ENCODE assay signal across 10 mouse cellular contexts in the genomic region with DNA sequence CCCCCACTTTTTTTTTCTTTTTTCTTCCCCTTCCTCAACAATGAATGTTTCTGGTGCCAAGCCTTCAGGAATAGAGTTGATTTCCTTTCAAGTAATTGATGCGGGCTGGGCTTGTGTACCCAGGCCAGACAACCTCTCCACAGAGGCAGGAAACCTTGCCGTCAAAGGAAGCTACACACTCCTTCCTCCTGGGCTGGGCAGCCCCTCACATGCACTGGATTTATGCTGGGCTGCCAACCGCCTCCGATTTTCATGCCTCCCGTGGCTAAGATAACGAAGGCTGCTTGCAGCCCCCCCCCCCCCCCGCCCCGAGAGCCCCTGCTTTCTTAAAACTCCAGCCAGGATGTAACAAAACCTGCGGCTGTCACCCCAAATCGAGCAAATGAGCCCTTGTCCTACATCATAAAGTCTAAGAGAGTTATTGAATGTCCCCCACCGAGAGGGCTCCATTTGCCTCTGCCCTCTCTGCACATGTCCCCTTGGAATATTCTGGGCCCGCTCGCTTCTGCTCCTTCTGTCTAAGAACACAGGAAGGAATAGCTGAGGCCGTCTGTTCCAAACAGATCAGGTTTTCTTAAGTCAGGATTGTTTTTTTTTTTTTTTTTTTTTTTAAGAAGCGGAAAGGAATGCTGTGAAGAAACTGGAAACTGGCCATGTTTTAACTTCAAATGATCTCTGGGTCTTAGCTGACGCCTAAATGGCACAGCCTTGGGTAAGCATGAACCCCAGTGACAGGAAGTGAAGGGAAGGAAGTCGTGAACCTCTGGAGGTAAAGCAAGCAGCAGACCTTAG.
DNase-seq lines count a peak whose midpoint lies in the region; ATAC-seq and TF ChIP-seq lines count a peak whose summit lies in the region.
"Had no signal": no experiment of that assay in that cellular context is flagged by ENCODE, and none has a peak within 500 bp of the region (broad histone marks: within the 10 kb centered on the region; RNA-seq: fewer than 3 reads in every experiment).

No protein-coding gene starts in this region.

- no peak for DNase-seq in heart, postnatal 10 days
- peak; percentile 76 for DNase-seq in kidney, postnatal 0 days (ENCODE audit: low spot score)
- DNase-seq in retina, embryonic 14.5 days (ENCODE audit: low spot score): peak; percentile 22
- DNase-seq in cerebellum, adult 9-10 months: no peak
- DNase-seq: cerebellum, adult 2 months had no signal

- TF ChIP-seq CTCF in kidney, postnatal 0 days (IDR thresholded peaks at IDR 0.05; ENCODE audit: low read depth): no peak

- peak overlapping the region; percentile 2; the same call in 1 of the 2 replicates for H3K4me2 ChIP-seq in heart, embryonic 11.5 days
- 0 out of 2 replicates have a peak overlapping the region, but pooled peaks have one; percentile 23 for H3K4me2 ChIP-seq in midbrain, embryonic 12.5 days (replicated peaks)
- H3K4me2 ChIP-seq in midbrain, embryonic 16.5 days (ENCODE audit: low read length): no peak overlapping the region
- peak overlapping the region; percentile 23 for H3K4me2 ChIP-seq in kidney, postnatal 0 days (ENCODE audit: low read length)

- no peak overlapping the region for H3K4me3 ChIP-seq in heart, embryonic 11.5 days (ENCODE audit: low read depth, low read length)
- no peak overlapping the region for H3K4me3 ChIP-seq in midbrain, embryonic 12.5 days
- H3K4me3 ChIP-seq in midbrain, embryonic 16.5 days (ENCODE audit: low read depth, low read length): no peak overlapping the region
- no peak overlapping the region for H3K4me3 ChIP-seq in kidney, postnatal 0 days (replicated peaks; ENCODE audit: low read depth, low read length)

- H3K27me3 ChIP-seq in heart, embryonic 11.5 days (ENCODE audit: control insufficient read depth, insufficient read depth, low read length): no peaks in the 10 kb centered on the region
- H3K27me3 ChIP-seq in midbrain, embryonic 12.5 days: peaks cover 56% of the 10 kb centered on the region
- H3K27me3 ChIP-seq in midbrain, embryonic 16.5 days (ENCODE audit: control insufficient read depth, insufficient read depth, low read depth, low read length): no peaks in the 10 kb centered on the region
- 0 out of 2 replicates have a peak, but pooled peaks cover 5% of the 10 kb centered on the region for H3K27me3 ChIP-seq in kidney, postnatal 0 days (ENCODE audit: insufficient read depth, low read length)

- peaks cover 9% of the 10 kb centered on the region for H3K4me1 ChIP-seq in heart, embryonic 11.5 days (ENCODE audit: control insufficient read depth, insufficient read depth, low read length)
- H3K4me1 ChIP-seq in midbrain, embryonic 12.5 days: peaks cover 54% of the 10 kb centered on the region
- H3K4me1 ChIP-seq in midbrain, embryonic 16.5 days (ENCODE audit: control insufficient read depth, insufficient read depth, low read length): peaks cover 15% of the 10 kb centered on the region; the same call in 1 of the 2 replicates
- H3K4me1 ChIP-seq in kidney, postnatal 0 days (replicated peaks; ENCODE audit: insufficient read depth, low read length): no peaks in the 10 kb centered on the region

- H3K9me3 ChIP-seq in heart, embryonic 11.5 days (replicated peaks; ENCODE audit: control insufficient read depth, low read length): no peaks in the 10 kb centered on the region
- H3K9me3 ChIP-seq in midbrain, embryonic 12.5 days: no peaks in the 10 kb centered on the region
- H3K9me3 ChIP-seq in midbrain, embryonic 16.5 days (replicated peaks; ENCODE audit: control insufficient read depth, low read length, poor library complexity, severe bottlenecking): no peaks in the 10 kb centered on the region
- H3K9me3 ChIP-seq in kidney, postnatal 0 days (replicated peaks; ENCODE audit: low read length): no peaks in the 10 kb centered on the region

- intact Hi-C loops in heart, postnatal 10 days (cut with DNase I): no loop called here

- no peak overlapping the region for H3K9ac ChIP-seq in heart, embryonic 11.5 days (ENCODE audit: low read depth, low read length)
- H3K9ac ChIP-seq in midbrain, embryonic 12.5 days (replicated peaks): 0 out of 2 replicates have a peak overlapping the region, but pooled peaks have one; percentile 20
- no peak overlapping the region for H3K9ac ChIP-seq in midbrain, embryonic 16.5 days (ENCODE audit: low read depth, low read length)
- no peak overlapping the region for H3K9ac ChIP-seq in kidney, postnatal 0 days (ENCODE audit: low read depth, low read length)
- H3K9ac ChIP-seq: liver, embryonic 14.5 days had no signal

- no peak for ATAC-seq in heart, embryonic 11.5 days (replicated peaks; ENCODE audit: insufficient number of reproducible peaks, low FRiP score, low TSS enrichment)
- ATAC-seq in midbrain, embryonic 12.5 days (ENCODE audit: low FRiP score, low read depth): no peak
- no peak for ATAC-seq in midbrain, embryonic 16.5 days
- ATAC-seq in kidney, postnatal 0 days (replicated peaks; ENCODE audit: low FRiP score, low read depth): no peak
- no peak for ATAC-seq in megakaryocyte-erythroid progenitor cell, adult 5-6 weeks (replicated peaks; ENCODE audit: low FRiP score, low TSS enrichment, poor library complexity, severe bottlenecking)

- 26% methylated on average over 17 of the region's 17 CpGs for WGBS in heart, embryonic 11.5 days (ENCODE audit: insufficient replicate concordance)
- WGBS in midbrain, embryonic 12.5 days: 17% methylated on average over 17 of the region's 17 CpGs
- 15% methylated on average over 17 of the region's 17 CpGs for WGBS in midbrain, embryonic 16.5 days
- 4% methylated on average over 17 of the region's 17 CpGs for WGBS in kidney, postnatal 0 days

- H3K27ac ChIP-seq in heart, embryonic 11.5 days (ENCODE audit: low read depth, low read length): peak overlapping the region; percentile 31; the same call in 1 of the 2 replicates
- 0 out of 2 replicates have a peak overlapping the region, but pooled peaks have one; percentile 42 for H3K27ac ChIP-seq in midbrain, embryonic 12.5 days (replicated peaks)
- no peak overlapping the region for H3K27ac ChIP-seq in midbrain, embryonic 16.5 days (ENCODE audit: low read length)
- no peak overlapping the region for H3K27ac ChIP-seq in kidney, postnatal 0 days
- H3K27ac ChIP-seq: liver, embryonic 14.5 days had no signal

- no peaks in the 10 kb centered on the region for H3K36me3 ChIP-seq in heart, embryonic 11.5 days (ENCODE audit: control insufficient read depth, insufficient read depth, low read length)
- no peaks in the 10 kb centered on the region for H3K36me3 ChIP-seq in midbrain, embryonic 12.5 days
- no peaks in the 10 kb centered on the region for H3K36me3 ChIP-seq in midbrain, embryonic 16.5 days (ENCODE audit: control insufficient read depth, insufficient read depth, low read length)
- no peaks in the 10 kb centered on the region for H3K36me3 ChIP-seq in kidney, postnatal 0 days (ENCODE audit: insufficient read depth, low read length)

Comparison
In these comparisons a context has a peak if more than half of its experiments do, and no peak if none do; other contexts are left out.
1. H3K27ac ChIP-seq: peak in heart, embryonic 11.5 days (single experiment) and midbrain, embryonic 12.5 days (single experiment); none in midbrain, embryonic 16.5 days (single experiment) and kidney, postnatal 0 days (single experiment).
2. DNase-seq: peak in kidney, postnatal 0 days (single experiment) and retina, embryonic 14.5 days (single experiment); none in heart, postnatal 10 days (0 of 2) and cerebellum, adult 9-10 months (single experiment).